Mouse (Mus musculus) embryonic fibroblast, embryonic 13.5 days (primary cell): ENCODE data around the gene Gm3642. TPM values are rescaled to one million over a fixed set of nuclear protein-coding genes. Genes with fewer than 3 reads are reported as not detected.
"Not testable (repeated sequence)": the region's sequence is repeated elsewhere in the genome, so short reads cannot be mapped to it uniquely, and the experiment has no call there.

Experiments used
- H3K27ac ChIP-seq: 2 replicates; pipeline ENCODE4 v1.5.1; 2012; ENCODE audit warnings: low read length, control low read depth, inconsistent platforms; ENCODE audit not compliant: insufficient read depth
- H3K4me1 ChIP-seq: 2 replicates; pipeline ENCODE4 v1.6.1; 2011; ENCODE audit warnings: low read length; ENCODE audit not compliant: control insufficient read depth, insufficient read depth
- H3K4me3 ChIP-seq: 2 replicates; pipeline ENCODE4 v1.5.1; 2011; ENCODE audit warnings: mild to moderate bottlenecking, control low read depth, low read length; ENCODE audit not compliant: insufficient read depth
- polyA plus RNA-seq: library from polyadenylated mRNA; stranded (reverse); fragments of >200 nt; gene quantifications from 2 replicates; pipeline ENCODE4 v1.2.4, GENCODE M21; 2011; ENCODE audit warnings: low read depth; ENCODE audit not compliant: missing spikeins, insufficient read length

The Gm3642 gene
- not detected in 2 replicates for polyA plus RNA-seq

GRCm38 (mm10) chr14:6840211-6840610 is at the start of gene Gm3642:
Gene Gm3642, minus strand, starts transcription at chr14:6840311.
- H3K4me3 ChIP-seq, H3K4me1 ChIP-seq, H3K27ac ChIP-seq: not testable (repeated sequence)

- H3K4me3 ChIP-seq, result peak within 1 kb of the TSS; percentile 21; the same call in 1 of the 2 replicates
- not testable (repeated sequence) for H3K27ac ChIP-seq, H3K4me1 ChIP-seq
Measured at GRCm38 (mm10) chr14:6889521-6890012, 49.5 kb upstream of the Gm3642 start, which contains the start of gene Gm3667. Gene Gm3667, minus strand, starts transcription at chr14:6889962.

GRCm38 (mm10) chr14:6888811-6889210 is 48.7 kb upstream of the Gm3642 start:
- not testable (repeated sequence) for H3K4me1 ChIP-seq, H3K4me3 ChIP-seq, H3K27ac ChIP-seq

DNA sequence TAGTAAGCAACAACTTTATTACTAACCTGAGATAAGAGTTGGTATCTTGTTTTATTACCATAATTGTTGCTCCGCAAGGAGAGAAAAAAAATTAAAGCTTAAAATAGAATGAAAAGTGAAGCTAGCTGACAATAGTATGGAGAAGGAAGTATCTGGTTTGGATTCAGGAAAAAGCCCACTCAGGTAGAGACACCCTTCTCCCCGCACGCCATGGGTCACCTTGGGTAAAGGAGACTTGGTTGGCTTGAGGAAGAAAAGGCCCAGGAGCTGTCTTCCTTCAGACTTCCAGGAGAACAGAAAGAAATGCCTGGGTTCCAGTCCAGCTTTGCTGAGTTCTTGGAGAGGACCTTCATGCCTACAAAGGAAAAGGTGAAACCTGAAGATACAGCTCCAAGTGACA is 16.8 kb downstream of the Gm3642 start:
- not testable (repeated sequence) for H3K4me1 ChIP-seq, H3K4me3 ChIP-seq, H3K27ac ChIP-seq

Other genes starting within 250 kb of the Gm3642 start
- gene Gm3629, start 249.7 kb downstream of the Gm3642 start, polyA plus RNA-seq, result 0.44 TPM in 1 of 2 replicates, not detected in the other
- not detected in 2 replicates for gene Gm3460, start 217.9 kb downstream of the Gm3642 start, polyA plus RNA-seq
- not detected in 2 replicates for gene Gm10251, start 156.1 kb downstream of the Gm3642 start, polyA plus RNA-seq
- not detected in 2 replicates for gene Gm8050, start 120.1 kb downstream of the Gm3642 start, polyA plus RNA-seq
- 3.5 and 3.7 TPM in 2 replicates for gene Gm3636, start 98.0 kb downstream of the Gm3642 start, polyA plus RNA-seq
- gene Gm8362, start 65.9 kb downstream of the Gm3642 start, polyA plus RNA-seq, result not detected in 2 replicates
- gene Gm3667, start 49.7 kb upstream of the Gm3642 start, polyA plus RNA-seq, result 0.27 TPM in 1 of 2 replicates, not detected in the other
- gene Gm6356, start 133.5 kb upstream of the Gm3642 start, polyA plus RNA-seq, result not detected in 2 replicates
- not detected in 2 replicates for gene Gm10406, start 187.1 kb upstream of the Gm3642 start, polyA plus RNA-seq
- not detected in 2 replicates for gene Gm3685, start 204.7 kb upstream of the Gm3642 start, polyA plus RNA-seq